Mouse (Mus musculus): ENCODE data around the gene Myom3.

The Myom3 gene

GRCm38 (mm10) chr4:135761048-135761447 lies 1.5 kb downstream of the Myom3 start:
- DNase-seq (ENCODE audit: inconsistent ontology term), result no peak

GRCm38 (mm10) chr4:135761569-135761968 lies 2.1 kb downstream of the Myom3 start:
- no peak for DNase-seq (ENCODE audit: inconsistent ontology term)

- peak; percentile 66 for DNase-seq (ENCODE audit: inconsistent ontology term)
These were observed 2.9 kb downstream of the Myom3 start for GRCm38 (mm10) chr4:135762251-135762906.

- no peak for DNase-seq (ENCODE audit: inconsistent ontology term)
These were observed 5.2 kb downstream of the Myom3 start for GRCm38 (mm10) chr4:135764700-135765099.

GRCm38 (mm10) chr4:135765707-135766106 lies 6.2 kb downstream of the Myom3 start:
- DNase-seq (ENCODE audit: inconsistent ontology term), result no peak

GRCm38 (mm10) chr4:135766976-135767375 lies 7.5 kb downstream of the Myom3 start:
- DNase-seq (ENCODE audit: inconsistent ontology term), result peak; percentile 14

- peak; percentile 52 for DNase-seq (ENCODE audit: inconsistent ontology term)
These were observed 9.3 kb downstream of the Myom3 start for GRCm38 (mm10) chr4:135768572-135769526.

- no peak for DNase-seq (ENCODE audit: inconsistent ontology term)
These were observed 11.2 kb downstream of the Myom3 start for GRCm38 (mm10) chr4:135770611-135771305.

- no peak for DNase-seq (ENCODE audit: inconsistent ontology term)
These were observed 12.1 kb downstream of the Myom3 start for GRCm38 (mm10) chr4:135771592-135771991.

GRCm38 (mm10) chr4:135772671-135773070 lies 13.2 kb downstream of the Myom3 start:
- DNase-seq (ENCODE audit: inconsistent ontology term), result peak; percentile 46

- DNase-seq (ENCODE audit: inconsistent ontology term), result no peak
These were observed 15.0 kb downstream of the Myom3 start for GRCm38 (mm10) chr4:135774496-135774895.

- no peak for DNase-seq (ENCODE audit: inconsistent ontology term)
These were observed 17.3 kb downstream of the Myom3 start for GRCm38 (mm10) chr4:135776850-135777249.

GRCm38 (mm10) chr4:135779661-135780060 lies 20.1 kb downstream of the Myom3 start:
- DNase-seq (ENCODE audit: inconsistent ontology term), result no peak

GRCm38 (mm10) chr4:135780255-135780654 lies 20.7 kb downstream of the Myom3 start:
- peak; percentile 62 for DNase-seq (ENCODE audit: inconsistent ontology term)

GRCm38 (mm10) chr4:135781304-135781703 lies 21.8 kb downstream of the Myom3 start:
- no peak for DNase-seq (ENCODE audit: inconsistent ontology term)

GRCm38 (mm10) chr4:135786581-135786980 lies 27.1 kb downstream of the Myom3 start:
- DNase-seq (ENCODE audit: inconsistent ontology term), result no peak

- no peak for DNase-seq (ENCODE audit: inconsistent ontology term)
These were observed 27.8 kb downstream of the Myom3 start for GRCm38 (mm10) chr4:135787271-135787670.

GRCm38 (mm10) chr4:135789135-135789534 lies 29.6 kb downstream of the Myom3 start:
- DNase-seq (ENCODE audit: inconsistent ontology term), result no peak

GRCm38 (mm10) chr4:135792821-135793220 lies 33.3 kb downstream of the Myom3 start:
- no peak for DNase-seq (ENCODE audit: inconsistent ontology term)

- peak; percentile 52 for DNase-seq (ENCODE audit: inconsistent ontology term)
These were observed 38.4 kb downstream of the Myom3 start for GRCm38 (mm10) chr4:135797931-135798330.

- DNase-seq (ENCODE audit: inconsistent ontology term), result peak; percentile 82
These were observed 42.0 kb downstream of the Myom3 start for GRCm38 (mm10) chr4:135801543-135801942.

GRCm38 (mm10) chr4:135803299-135803698 lies 43.8 kb downstream of the Myom3 start:
- no peak for DNase-seq (ENCODE audit: inconsistent ontology term)

Measured in Muller cell, postnatal 12 days (primary cell).